Mouse (Mus musculus) midbrain, embryonic 13.5 days (tissue): ENCODE results near the gene Gm732. TPM values are rescaled to one million over a fixed set of nuclear protein-coding genes. Genes with fewer than 3 reads are reported as not detected.

Source experiments
- ATAC-seq: fragments of 200-750 bp; cut with Nextera tagmentation; 2 replicates; pipeline ENCODE4 v1.8.0; 2017; ENCODE audit warnings: mild to moderate bottlenecking, moderate TSS enrichment, moderate library complexity
- H3K27ac ChIP-seq: fragments of 300-500 bp; sonication (generic); 2 replicates; pipeline ENCODE4 v1.5.1; 2015; ENCODE audit warnings: inconsistent platforms, mild to moderate bottlenecking, moderate library complexity
- H3K27me3 ChIP-seq: fragments of 300-500 bp; sonication (generic); 2 replicates; pipeline ENCODE4 v1.6.1; 2015; ENCODE audit warnings: mild to moderate bottlenecking, inconsistent platforms
- H3K36me3 ChIP-seq: fragments of 300-500 bp; sonication (generic); 2 replicates; pipeline ENCODE4 v1.6.1; 2015; ENCODE audit warnings: mild to moderate bottlenecking, inconsistent platforms
- H3K4me1 ChIP-seq: fragments of 300-500 bp; sonication (generic); replicated peaks from 2 replicates; pipeline ENCODE4 v1.6.1; 2015; ENCODE audit warnings: inconsistent platforms
- H3K4me2 ChIP-seq: fragments of 300-500 bp; sonication (generic); replicated peaks from 2 replicates; pipeline ENCODE4 v1.6.1; 2015; ENCODE audit warnings: moderate library complexity, mild to moderate bottlenecking, inconsistent platforms
- H3K4me3 ChIP-seq: fragments of 300-500 bp; sonication (generic); replicated peaks from 2 replicates; pipeline ENCODE4 v1.5.1; 2015; ENCODE audit warnings: mild to moderate bottlenecking, inconsistent platforms
- H3K9ac ChIP-seq: fragments of 300-500 bp; sonication (generic); replicated peaks from 2 replicates; pipeline ENCODE4 v1.6.1; 2015; ENCODE audit warnings: mild to moderate bottlenecking, inconsistent platforms
- H3K9me3 ChIP-seq: fragments of 300-500 bp; sonication (generic); 2 replicates; pipeline ENCODE4 v1.6.1; 2016; ENCODE audit warnings: mild to moderate bottlenecking, inconsistent platforms
- WGBS: fragments of 180-500 bp; shearing (Covaris S2); methylation state at CpG from one replicate; pipeline ENCODE4 v1.1.7; 2015; 5-methylcytosine and 5-hydroxymethylcytosine counted together
- polyA plus RNA-seq: library from polyadenylated mRNA; unstranded; fragments of >200 nt; fragmentation: Nextera tagmentation; extraction: Ambion mirVana; gene quantifications from 2 replicates; pipeline ENCODE4 v1.2.1, GENCODE M21; 2015

Gm732 gene
- not detected in 2 replicates for polyA plus RNA-seq

DNA sequence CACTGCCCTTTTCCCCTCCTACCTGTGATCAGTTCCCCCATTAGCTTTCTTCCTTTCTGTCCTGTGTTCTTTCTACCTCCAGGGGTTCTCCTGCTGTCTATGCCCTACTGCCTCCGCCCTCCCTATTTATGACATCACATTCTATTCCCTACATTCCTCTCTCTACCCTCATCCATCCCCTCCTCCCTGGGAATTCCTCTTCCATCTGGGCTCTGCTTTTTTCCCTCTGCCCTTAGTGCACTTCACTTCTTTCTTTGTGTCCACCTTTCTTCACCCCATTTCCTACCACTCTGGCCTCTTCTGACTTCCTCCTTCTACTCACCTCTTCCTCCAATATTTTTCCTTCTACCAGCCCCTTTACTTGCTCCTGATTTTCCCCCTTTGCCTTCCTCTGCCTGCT, at the start of gene Gm732:
Gene Gm732 (minus strand): TSS at position 101 of the 400 bp plus-strand sequence.
- no peak for ATAC-seq
- Histone ChIP-seq H3K4me2 (no peak within 1 kb of the TSS), H3K4me3 (no peak within 1 kb of the TSS), H3K4me1 (no peaks in the 10 kb centered on the region), H3K9me3 (no peaks in the 10 kb centered on the region), H3K27ac (no peak within 1 kb of the TSS), H3K36me3 (no peaks in the 10 kb centered on the region), H3K9ac (no peak within 1 kb of the TSS), H3K27me3 (no peaks in the 10 kb centered on the region)
- WGBS = 82% methylated on average over 1 of the region's 1 CpGs

Other genes starting within 250 kb of the Gm732 start
- gene Tent5d, start 155.9 kb downstream of the Gm732 start, polyA plus RNA-seq = 0.34 TPM in 1 of 2 replicates, not detected in the other
- gene 2610002M06Rik, start 132.1 kb downstream of the Gm732 start, polyA plus RNA-seq = 12.2 and 13.2 TPM in 2 replicates